Mouse (Mus musculus) frontal cortex, postnatal 25 days (tissue): Measurements from ENCODE around the gene Sirt7.

Source experiments
- DNase-seq, 2 experiments: peaks; one replicate each; pipeline ENCODE4 v3.0.0; 2022; ENCODE audit warnings: low spot score in 2 of 2

The Sirt7 gene

DNA sequence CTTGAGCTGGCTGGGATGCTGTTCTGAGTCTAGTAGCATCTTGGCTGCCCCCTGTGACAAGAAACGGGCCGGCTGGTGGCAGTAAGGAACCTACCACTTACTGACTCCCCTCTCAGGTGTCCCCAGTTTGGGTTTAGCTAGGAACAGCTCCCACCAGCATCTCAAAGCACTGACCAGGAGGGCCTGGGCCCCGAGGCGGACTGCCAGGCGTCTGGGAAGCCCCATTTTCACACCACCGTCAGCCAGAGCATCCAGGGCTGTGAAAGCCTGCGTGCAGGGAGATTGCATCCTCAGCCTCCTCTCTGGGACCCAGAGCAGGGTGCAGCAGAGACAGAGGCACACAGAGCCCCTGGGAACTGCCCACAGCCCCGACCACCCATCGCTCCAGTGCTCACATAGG is 16.2 kb upstream of the Sirt7 start:
- DNase-seq, result no peak

DNA sequence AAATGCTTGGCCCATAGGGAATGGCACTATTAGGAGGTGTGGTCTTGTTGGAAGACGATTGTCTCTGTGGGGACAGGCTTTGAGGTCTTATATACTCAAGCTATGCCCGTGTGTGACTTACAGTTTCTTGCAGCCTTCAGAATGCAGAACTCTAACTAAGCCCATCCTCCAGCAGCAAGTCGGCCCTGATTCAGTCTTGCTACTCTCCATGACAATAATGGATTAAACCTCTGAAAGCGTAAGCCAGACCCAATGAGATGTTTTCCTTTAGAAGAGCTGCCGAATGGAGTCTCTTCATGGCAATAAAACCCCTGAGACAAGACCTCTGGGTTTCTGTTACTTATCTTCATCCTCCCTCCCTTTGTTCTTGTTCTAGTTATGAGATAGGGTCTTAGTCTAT is 9.8 kb upstream of the Sirt7 start:
- no peak for DNase-seq

GRCm38 (mm10) chr11:120633520-120634343 is 8.7 kb upstream of the Sirt7 start, which contains the start of gene Mafg:
Gene Mafg (minus strand): TSS chr11:120633600.
- DNase-seq, result peak; percentile 81 to 84

GRCm38 (mm10) chr11:120632559-120633519 is 7.8 kb upstream of the Sirt7 start:
- DNase-seq, result peak in 1 of 2 experiments; percentile 41

DNA sequence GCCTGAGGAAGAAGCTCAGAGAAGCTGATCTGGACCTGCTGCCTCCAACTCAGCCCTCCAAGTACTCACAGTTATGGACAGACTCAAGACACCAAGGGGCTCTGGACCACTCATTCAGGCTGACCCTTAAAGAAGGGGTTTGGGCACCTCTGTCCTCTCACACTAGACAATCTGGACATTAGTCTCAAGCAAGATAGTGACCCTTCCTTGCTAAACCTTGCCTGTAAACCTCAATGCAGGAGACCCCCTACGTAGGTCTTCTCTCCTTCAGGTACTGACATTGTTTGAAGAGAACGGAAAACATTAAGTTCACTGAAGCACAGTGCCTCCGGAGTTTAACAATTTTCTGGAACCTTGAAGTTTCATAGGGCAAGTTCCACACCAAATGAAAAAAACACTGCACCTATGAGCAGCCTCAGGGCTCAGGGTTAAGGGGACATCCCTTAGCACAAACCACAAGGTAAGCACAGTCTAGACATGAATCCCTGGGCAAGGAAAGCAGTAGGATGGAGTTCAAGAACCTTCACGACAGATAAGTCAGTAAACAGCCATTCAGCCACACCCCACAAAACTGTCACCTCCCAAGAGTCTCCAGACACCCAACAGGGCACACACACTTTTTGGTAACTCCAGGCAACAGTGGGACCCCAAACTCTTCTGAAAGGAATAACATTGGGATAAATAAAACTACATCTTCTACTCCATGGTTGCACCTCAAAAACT is 6.8 kb upstream of the Sirt7 start:
- DNase-seq, result no peak

GRCm38 (mm10) chr11:120630881-120631725 is 6.1 kb upstream of the Sirt7 start:
- DNase-seq, result no peak

DNA sequence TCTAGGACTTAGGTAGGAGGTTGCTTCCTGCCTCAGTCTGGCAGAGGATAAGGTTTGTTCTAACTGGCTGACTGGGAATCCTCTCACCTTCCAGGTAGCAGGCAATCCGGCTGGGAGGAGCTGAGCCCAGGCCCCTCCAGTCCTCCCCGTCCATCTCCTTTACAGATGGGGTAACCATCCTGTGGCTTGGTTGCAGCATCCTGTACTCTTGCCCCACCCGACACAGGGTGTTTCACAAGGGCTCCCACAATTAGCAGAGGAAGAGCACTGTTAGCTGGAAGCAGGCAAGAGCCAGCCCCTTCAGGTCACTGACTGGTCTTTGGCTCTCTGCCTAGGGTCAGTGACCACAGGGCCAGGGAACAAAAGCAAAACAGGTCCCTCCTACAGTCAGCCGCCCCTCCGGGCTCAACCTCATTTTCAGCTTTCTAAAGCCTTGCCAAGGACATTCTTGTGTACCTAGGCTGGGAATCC is 5.4 kb upstream of the Sirt7 start:
- DNase-seq, result no peak

DNA sequence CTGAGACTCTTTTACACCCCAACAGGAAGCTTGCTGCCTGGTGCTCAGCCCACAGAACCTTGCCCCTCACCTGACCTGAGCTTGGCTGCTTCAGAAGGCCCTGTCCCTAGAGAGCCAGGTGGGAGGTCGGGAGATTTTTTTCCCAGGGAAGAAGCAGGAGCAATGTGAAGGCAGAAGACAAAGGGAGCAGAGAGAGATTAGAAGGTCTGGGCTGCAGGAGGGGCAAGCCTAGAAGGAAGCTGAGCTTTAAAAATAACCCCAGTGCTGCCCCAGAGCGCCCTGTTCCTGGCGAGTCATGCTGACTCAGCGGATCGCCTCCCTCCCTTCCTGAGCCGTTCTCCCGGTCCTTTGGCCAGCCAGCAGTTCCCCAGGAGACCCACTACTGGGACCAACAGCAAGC is 4.9 kb upstream of the Sirt7 start:
- DNase-seq, result no peak

- DNase-seq, result no peak
Measured at GRCm38 (mm10) chr11:120629341-120629730, 4.3 kb upstream of the Sirt7 start.

DNA sequence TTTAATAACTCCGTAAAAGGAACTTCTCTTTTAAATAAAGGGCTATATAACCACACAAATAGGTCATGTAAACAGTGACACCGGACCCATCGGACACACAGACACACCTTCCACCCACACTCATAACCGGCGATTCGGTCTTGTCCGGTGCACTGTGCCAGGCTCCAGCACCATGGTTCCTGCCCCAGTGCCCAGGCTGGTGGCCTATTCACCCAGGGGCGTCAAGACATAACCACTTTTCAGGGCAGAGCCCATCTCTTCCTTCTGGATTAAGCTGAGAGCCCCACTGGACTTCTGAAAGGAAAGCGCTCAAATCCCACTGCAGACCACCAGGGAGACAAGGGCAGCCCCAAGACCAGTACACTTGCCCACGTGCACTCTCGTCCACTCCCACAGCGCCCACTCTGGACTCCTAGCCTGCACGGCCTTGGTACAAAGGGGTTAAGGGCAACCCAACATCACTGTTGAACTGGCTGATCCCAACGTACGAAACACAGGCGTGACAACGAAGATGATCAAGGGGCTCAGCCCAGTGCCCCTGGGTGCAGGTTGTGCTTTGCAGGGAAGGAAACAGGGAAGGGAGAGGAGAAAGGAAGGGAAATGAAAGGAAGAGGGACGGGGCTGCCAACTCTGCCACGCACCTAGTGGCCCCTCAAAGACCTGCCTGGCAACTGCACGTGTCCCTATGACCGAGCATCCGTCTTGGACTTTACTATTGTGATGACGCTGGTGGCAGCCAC is 3.7 kb upstream of the Sirt7 start:
- no peak for DNase-seq

- DNase-seq, result no peak
Measured at GRCm38 (mm10) chr11:120627468-120628300, 2.6 kb upstream of the Sirt7 start.

- DNase-seq, result no peak
Measured at GRCm38 (mm10) chr11:120626785-120627467, 1.9 kb upstream of the Sirt7 start.

DNA sequence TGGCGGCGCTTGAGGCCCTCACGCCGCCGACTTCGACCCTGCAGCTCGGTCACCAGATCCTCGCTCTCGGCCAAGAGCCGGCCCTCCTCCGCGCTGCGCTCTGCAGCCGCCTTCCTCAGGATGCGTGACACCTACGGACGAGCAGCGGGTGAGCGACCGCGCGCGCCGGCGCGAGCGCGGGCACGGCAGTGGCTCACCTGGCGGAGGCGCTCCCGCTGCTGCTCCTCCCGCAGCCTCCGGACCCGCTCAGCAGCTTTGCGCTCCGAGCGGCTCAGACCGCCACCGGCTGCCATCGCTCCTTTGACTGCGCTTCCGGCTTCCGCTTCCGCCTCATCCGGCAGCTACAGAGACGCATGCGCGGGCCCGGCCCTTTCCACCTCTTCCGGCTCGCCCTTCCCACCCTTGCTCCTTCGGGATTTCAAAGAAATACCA is 344 bp downstream of the Sirt7 start:
- DNase-seq, result peak; percentile 67 to 78

GRCm38 (mm10) chr11:120623961-120624679 is 920 bp downstream of the Sirt7 start:
- peak in 1 of 2 experiments; percentile 54 for DNase-seq

DNA sequence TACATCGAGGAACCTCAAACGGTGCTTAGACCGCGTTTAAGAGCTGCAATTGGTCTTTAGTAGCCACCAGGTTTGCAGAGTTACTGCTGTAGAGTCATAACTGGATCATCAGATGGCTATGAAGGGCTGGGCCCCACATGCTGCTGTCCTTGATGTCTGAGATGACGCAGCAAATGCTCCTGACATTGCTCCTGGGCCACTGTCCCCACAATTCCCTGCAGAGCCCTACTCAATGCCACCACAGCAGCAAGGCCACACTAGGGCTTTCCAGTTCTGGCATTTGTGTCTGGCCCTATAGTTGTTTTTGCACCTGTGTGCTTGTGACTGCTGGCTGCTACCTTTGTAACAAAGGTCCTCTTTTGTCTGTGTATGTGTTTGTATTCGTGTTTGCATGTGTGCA is 2.2 kb downstream of the Sirt7 start:
- no peak for DNase-seq

- DNase-seq, result no peak
Measured at GRCm38 (mm10) chr11:120620195-120620594, 4.8 kb downstream of the Sirt7 start.

- DNase-seq, result no peak
Measured at GRCm38 (mm10) chr11:120618619-120619535, 6.2 kb downstream of the Sirt7 start.
